Mouse (Mus musculus): ENCODE measurements around the gene En2. TPM values are rescaled to one million over a fixed set of nuclear protein-coding genes. Genes with fewer than 3 reads are reported as not detected.

En2 gene
- polyA plus RNA-seq, 1 experiment, result 0.04 TPM

DNA sequence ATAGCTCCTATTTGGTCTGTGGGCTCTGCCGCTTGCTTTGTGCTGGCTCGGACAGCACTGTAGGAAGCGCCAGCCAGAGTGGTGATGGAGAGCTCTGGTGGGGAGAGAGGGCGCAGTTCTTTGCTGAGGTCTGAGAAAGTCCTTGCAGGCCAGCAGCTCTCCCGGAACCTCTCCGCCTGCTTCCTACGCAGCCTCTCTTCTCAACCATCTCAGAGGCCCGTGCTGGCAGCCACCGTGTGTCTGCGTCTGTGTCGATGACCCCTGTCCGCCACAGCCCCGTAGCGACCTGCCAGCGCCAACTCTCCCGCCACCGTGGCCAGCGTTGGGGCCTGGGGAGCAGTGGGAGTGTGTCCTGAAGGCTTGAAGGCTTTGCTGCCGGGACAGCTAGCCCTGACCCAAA lies 5.4 kb downstream of the En2 start:
- TF ChIP-seq CTCF (IDR thresholded peaks at IDR 0.05; ENCODE audit: borderline replicate concordance, control insufficient read depth, extremely low read depth, insufficient read depth, low read length, poor library complexity) (no peak), POLR2A (IDR thresholded peaks at IDR 0.05; ENCODE audit: control insufficient read depth, extremely low read depth, insufficient read depth, low read length, poor library complexity) (no peak)
- H3K27ac ChIP-seq (ENCODE audit: control insufficient read depth, insufficient read depth, low read length), result no peak overlapping the region
- H3K36me3 ChIP-seq (ENCODE audit: control insufficient read depth, insufficient read depth, low read length), result no peaks in the 10 kb centered on the region
- 19% methylated on average over 19 of the region's 19 CpGs for WGBS
- no peak overlapping the region for H3K4me3 ChIP-seq (ENCODE audit: control insufficient read depth, insufficient read depth, low read length)
- no peak for DNase-seq
- H3K27me3 ChIP-seq (ENCODE audit: control insufficient read depth, insufficient read depth, low read length), result peaks cover 43% of the 10 kb centered on the region
- H3K4me1 ChIP-seq (replicated peaks; ENCODE audit: control insufficient read depth, insufficient read depth, low read length), result no peaks in the 10 kb centered on the region

DNA sequence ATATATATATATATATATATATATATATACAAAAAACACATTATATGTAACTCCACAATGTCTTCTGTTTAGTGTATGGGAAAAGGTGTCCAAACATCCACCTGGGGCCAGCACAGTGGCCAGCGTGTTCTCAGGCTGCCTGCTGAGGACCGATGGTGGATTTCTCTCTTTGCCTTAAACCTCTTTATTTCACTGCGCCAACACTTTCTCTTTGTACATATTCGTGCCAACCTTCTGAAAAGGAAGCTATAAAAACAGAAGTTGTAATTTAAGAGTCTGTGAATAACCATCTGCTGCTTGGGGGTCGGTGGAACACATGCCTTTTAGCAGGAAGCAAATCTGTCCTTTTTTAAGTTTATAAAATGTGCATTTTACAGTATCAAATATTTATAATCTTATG lies 6.2 kb downstream of the En2 start:
- WGBS, result 5% methylated on average over 5 of the region's 5 CpGs
- peaks cover 36% of the 10 kb centered on the region for H3K27me3 ChIP-seq (ENCODE audit: control insufficient read depth, insufficient read depth, low read length)
- H3K4me3 ChIP-seq (ENCODE audit: control insufficient read depth, insufficient read depth, low read length), result no peak overlapping the region
- TF ChIP-seq CTCF (IDR thresholded peaks at IDR 0.05; ENCODE audit: borderline replicate concordance, control insufficient read depth, extremely low read depth, insufficient read depth, low read length, poor library complexity) (no peak), POLR2A (IDR thresholded peaks at IDR 0.05; ENCODE audit: control insufficient read depth, extremely low read depth, insufficient read depth, low read length, poor library complexity) (no peak)
- H3K4me1 ChIP-seq (replicated peaks; ENCODE audit: control insufficient read depth, insufficient read depth, low read length), result no peaks in the 10 kb centered on the region
- H3K36me3 ChIP-seq (ENCODE audit: control insufficient read depth, insufficient read depth, low read length), result no peaks in the 10 kb centered on the region
- DNase-seq, result no peak
- H3K27ac ChIP-seq (ENCODE audit: control insufficient read depth, insufficient read depth, low read length), result no peak overlapping the region

DNA sequence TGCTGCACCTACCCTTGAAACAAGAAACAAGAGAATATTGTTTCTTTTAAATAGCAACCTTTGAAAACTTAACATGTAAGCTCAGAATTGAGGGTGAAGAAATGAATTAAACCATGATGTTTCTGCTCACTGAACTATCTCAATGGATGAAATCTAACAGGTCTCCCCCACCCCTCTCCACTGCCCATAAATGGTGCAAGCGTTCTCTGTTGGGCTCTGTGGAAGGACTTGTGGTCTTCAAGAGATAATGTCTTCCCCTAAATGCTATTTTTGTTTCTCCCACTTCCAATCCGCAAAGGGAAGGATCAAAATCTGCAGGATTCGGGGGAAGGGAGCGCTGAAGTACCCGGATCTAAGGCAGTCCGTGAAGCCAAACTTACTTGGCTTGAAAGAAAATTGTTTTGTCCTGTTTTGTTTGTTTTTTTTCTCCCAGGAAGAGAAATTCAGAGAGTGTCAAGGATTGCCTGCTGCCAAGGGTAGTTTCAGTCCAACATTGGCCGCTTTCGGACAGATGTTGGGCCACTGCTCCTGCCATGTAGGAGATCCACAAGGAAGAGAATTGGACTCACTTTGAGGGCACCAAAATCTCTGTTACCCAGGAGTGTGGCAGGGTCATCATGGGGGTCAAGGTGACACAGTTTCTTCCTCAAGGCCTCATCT lies 6.9 kb downstream of the En2 start:
- DNase-seq, result no peak
- WGBS, result 18% methylated on average over 8 of the region's 8 CpGs
- TF ChIP-seq CTCF (IDR thresholded peaks at IDR 0.05; ENCODE audit: borderline replicate concordance, control insufficient read depth, extremely low read depth, insufficient read depth, low read length, poor library complexity) (no peak), POLR2A (IDR thresholded peaks at IDR 0.05; ENCODE audit: control insufficient read depth, extremely low read depth, insufficient read depth, low read length, poor library complexity) (no peak)
- no peaks in the 10 kb centered on the region for H3K4me1 ChIP-seq (replicated peaks; ENCODE audit: control insufficient read depth, insufficient read depth, low read length)
- H3K4me3 ChIP-seq (ENCODE audit: control insufficient read depth, insufficient read depth, low read length), result no peak overlapping the region
- H3K27me3 ChIP-seq (ENCODE audit: control insufficient read depth, insufficient read depth, low read length), result peaks cover 34% of the 10 kb centered on the region
- no peak overlapping the region for H3K27ac ChIP-seq (ENCODE audit: control insufficient read depth, insufficient read depth, low read length)
- H3K36me3 ChIP-seq (ENCODE audit: control insufficient read depth, insufficient read depth, low read length), result no peaks in the 10 kb centered on the region

DNA sequence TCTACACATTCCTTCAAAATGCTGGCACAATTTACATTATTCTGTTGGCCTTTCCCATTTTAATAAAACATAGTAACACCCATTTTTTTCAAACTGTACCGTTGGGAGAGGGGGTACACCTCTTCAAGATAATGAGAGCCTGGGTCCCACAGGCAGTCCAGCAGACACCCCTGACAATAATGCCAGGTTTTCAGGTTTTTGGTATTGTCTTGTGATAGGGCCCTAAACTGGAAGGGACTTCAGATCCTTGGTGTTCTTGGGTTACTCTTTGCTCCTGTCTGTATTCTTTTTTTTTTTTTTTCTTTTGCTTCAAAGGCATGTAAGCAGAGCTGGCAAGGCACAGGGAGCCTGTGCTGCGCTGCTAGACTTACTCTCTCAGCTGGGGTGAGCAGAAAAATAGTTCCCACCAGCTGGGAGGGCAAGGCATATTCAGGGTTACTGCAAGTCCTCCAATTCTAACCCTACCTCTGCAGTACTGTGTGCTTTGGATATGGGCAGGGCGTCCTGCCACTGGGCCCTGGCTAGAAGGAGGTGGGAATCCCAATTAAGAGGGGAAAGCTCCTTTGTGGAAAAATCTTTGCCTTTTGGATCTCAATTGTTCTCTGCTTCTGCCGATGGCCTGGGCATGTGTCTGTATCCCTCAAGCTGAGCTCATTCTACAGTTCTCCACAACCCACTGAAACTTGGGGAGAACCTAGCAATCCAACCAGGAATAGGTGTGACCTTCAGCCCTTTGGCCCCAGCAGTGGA lies 7.6 kb downstream of the En2 start:
- Histone ChIP-seq H3K4me3 (ENCODE audit: control insufficient read depth, insufficient read depth, low read length) (no peak overlapping the region), H3K27me3 (ENCODE audit: control insufficient read depth, insufficient read depth, low read length) (peaks cover 29% of the 10 kb centered on the region)
- no peak for DNase-seq

DNA sequence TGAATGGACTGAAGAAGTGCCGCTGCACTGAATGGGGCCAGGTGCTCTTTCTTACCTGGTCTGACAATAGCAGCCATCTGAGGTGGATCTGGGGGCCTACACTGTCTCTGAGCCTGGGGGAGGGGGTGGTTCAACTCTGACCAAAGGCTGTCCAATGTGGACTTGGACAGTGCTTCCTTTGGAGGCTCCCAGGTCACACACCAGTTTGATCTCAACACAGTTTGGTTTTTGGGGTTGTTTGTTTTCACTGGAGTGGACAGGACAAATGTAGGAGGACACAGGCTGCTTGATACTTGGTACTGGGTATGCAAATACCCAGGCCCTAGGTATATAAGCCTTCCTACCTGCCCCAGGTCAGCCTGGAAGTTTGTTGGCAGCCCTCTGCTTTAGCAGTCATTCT lies 8.2 kb downstream of the En2 start:
- Histone ChIP-seq H3K27ac (ENCODE audit: control insufficient read depth, insufficient read depth, low read length) (no peak overlapping the region), H3K4me3 (ENCODE audit: control insufficient read depth, insufficient read depth, low read length) (no peak overlapping the region), H3K36me3 (ENCODE audit: control insufficient read depth, insufficient read depth, low read length) (no peaks in the 10 kb centered on the region), H3K4me1 (replicated peaks; ENCODE audit: control insufficient read depth, insufficient read depth, low read length) (no peaks in the 10 kb centered on the region), H3K27me3 (ENCODE audit: control insufficient read depth, insufficient read depth, low read length) (peaks cover 27% of the 10 kb centered on the region)
- 32% methylated on average over 1 of the region's 1 CpGs for WGBS
- TF ChIP-seq POLR2A (IDR thresholded peaks at IDR 0.05; ENCODE audit: control insufficient read depth, extremely low read depth, insufficient read depth, low read length, poor library complexity), result no peak
- TF ChIP-seq CTCF (IDR thresholded peaks at IDR 0.05; ENCODE audit: borderline replicate concordance, control insufficient read depth, extremely low read depth, insufficient read depth, low read length, poor library complexity), result no peak
- no peak for DNase-seq

More for the DNA sequence above, 7.6 kb downstream of the En2 start:
- no peaks in the 10 kb centered on the region for H3K36me3 ChIP-seq (ENCODE audit: control insufficient read depth, insufficient read depth, low read length)
- H3K4me1 ChIP-seq (replicated peaks; ENCODE audit: control insufficient read depth, insufficient read depth, low read length), result no peaks in the 10 kb centered on the region
- TF ChIP-seq POLR2A (IDR thresholded peaks at IDR 0.05; ENCODE audit: control insufficient read depth, extremely low read depth, insufficient read depth, low read length, poor library complexity), result no peak
- no peak overlapping the region for H3K27ac ChIP-seq (ENCODE audit: control insufficient read depth, insufficient read depth, low read length)
- WGBS, result 15% methylated on average over 4 of the region's 4 CpGs

DNA sequence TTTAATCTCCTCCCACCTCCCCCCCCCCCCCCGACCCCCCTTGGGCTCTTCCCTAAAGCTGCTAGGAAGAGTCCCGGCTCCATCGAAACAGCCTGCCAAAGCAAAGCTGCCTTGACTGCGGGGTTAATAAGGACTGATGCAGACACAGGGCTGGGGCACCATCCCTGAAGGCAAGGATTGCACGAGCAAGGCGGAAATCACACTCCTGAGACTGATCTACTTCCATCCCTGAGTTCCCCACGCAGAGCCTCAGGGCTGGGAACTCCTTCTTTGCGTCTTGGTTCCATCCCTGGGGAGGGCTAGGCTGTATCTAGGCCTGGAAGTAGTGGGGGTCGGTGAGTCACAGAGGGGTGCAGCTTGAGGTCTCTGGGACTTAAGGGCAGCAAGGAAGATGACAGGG lies 8.6 kb downstream of the En2 start:
- Histone ChIP-seq H3K27me3 (ENCODE audit: control insufficient read depth, insufficient read depth, low read length) (peaks cover 25% of the 10 kb centered on the region), H3K27ac (ENCODE audit: control insufficient read depth, insufficient read depth, low read length) (no peak overlapping the region), H3K4me3 (ENCODE audit: control insufficient read depth, insufficient read depth, low read length) (no peak overlapping the region), H3K36me3 (ENCODE audit: control insufficient read depth, insufficient read depth, low read length) (no peaks in the 10 kb centered on the region), H3K4me1 (replicated peaks; ENCODE audit: control insufficient read depth, insufficient read depth, low read length) (no peaks in the 10 kb centered on the region)
- 8% methylated on average over 9 of the region's 9 CpGs for WGBS
- DNase-seq, result no peak
- TF ChIP-seq POLR2A (IDR thresholded peaks at IDR 0.05; ENCODE audit: control insufficient read depth, extremely low read depth, insufficient read depth, low read length, poor library complexity) (no peak), CTCF (IDR thresholded peaks at IDR 0.05; ENCODE audit: borderline replicate concordance, control insufficient read depth, extremely low read depth, insufficient read depth, low read length, poor library complexity) (no peak)
